Mouse (Mus musculus): ENCODE data around the gene Tbc1d10c.

- TF ChIP-seq CTCF (IDR thresholded peaks at IDR 0.05; ENCODE audit: insufficient read depth, low read length) (no peak), POLR2A (IDR thresholded peaks at IDR 0.05; ENCODE audit: borderline replicate concordance, extremely low read depth, low read depth, low read length) (no peak)
Measured at GRCm38 (mm10) chr19:4166678-4167476, 24.2 kb downstream of the Tbc1d10c start.

Measured in lung, adult 2 months (tissue).